Mouse (Mus musculus): Measurements from ENCODE around the gene Adamts5.

- TF ChIP-seq POLR2A (IDR thresholded peaks at IDR 0.05; ENCODE audit: low read depth, low read length) = no peak
- TF ChIP-seq CTCF (IDR thresholded peaks at IDR 0.05; ENCODE audit: extremely low read depth, insufficient read depth, insufficient read length, insufficient replicate concordance) = no peak
These were observed 5.7 kb downstream of the Adamts5 start for GRCm38 (mm10) chr16:85895948-85896347.
